8 mouse cellular contexts compared by ENCODE assay signal in genomic region chr6:108709131-108709470, GRCm38 (mm10). TPM values are rescaled to one million over a fixed set of nuclear protein-coding genes. Genes with fewer than 3 reads are reported as not detected.
DNase-seq lines count a peak whose midpoint lies in the region; ATAC-seq lines count a peak whose summit lies in the region.

No protein-coding gene starts in this region.

- peaks cover 9% of the 10 kb centered on the region; the same call in 1 of the 2 replicates for H3K4me1 ChIP-seq in kidney, embryonic 14.5 days (ENCODE audit: control insufficient read depth, insufficient read depth, low read length)
- no peaks in the 10 kb centered on the region for H3K4me1 ChIP-seq in embryonic facial prominence, embryonic 11.5 days (ENCODE audit: control insufficient read depth, insufficient read depth, low read length)
- peaks cover 15% of the 10 kb centered on the region for H3K4me1 ChIP-seq in hindbrain, embryonic 13.5 days (replicated peaks)
- no peaks in the 10 kb centered on the region for H3K4me1 ChIP-seq in midbrain, embryonic 14.5 days (ENCODE audit: control insufficient read depth, insufficient read depth, low read length)

- WGBS in kidney, embryonic 14.5 days, result 14% methylated on average over 9 of the region's 9 CpGs
- 14% methylated on average over 9 of the region's 9 CpGs for WGBS in embryonic facial prominence, embryonic 11.5 days
- 16% methylated on average over 9 of the region's 9 CpGs for WGBS in hindbrain, embryonic 13.5 days
- 15% methylated on average over 9 of the region's 9 CpGs for WGBS in midbrain, embryonic 14.5 days

- peak overlapping the region; percentile 29; the same call in 1 of the 2 replicates for H3K9ac ChIP-seq in kidney, embryonic 14.5 days (ENCODE audit: low read depth, low read length)
- H3K9ac ChIP-seq in embryonic facial prominence, embryonic 11.5 days (replicated peaks; ENCODE audit: low read length), result no peak overlapping the region
- peak overlapping the region; percentile 67 for H3K9ac ChIP-seq in hindbrain, embryonic 13.5 days
- peak overlapping the region; percentile 54; the same call in 1 of the 2 replicates for H3K9ac ChIP-seq in midbrain, embryonic 14.5 days (replicated peaks; ENCODE audit: low read length)

- ATAC-seq in kidney, embryonic 14.5 days (ENCODE audit: low FRiP score, low TSS enrichment), result no peak
- no peak for ATAC-seq in embryonic facial prominence, embryonic 11.5 days (replicated peaks; ENCODE audit: insufficient number of reproducible peaks, low FRiP score, low TSS enrichment, low read depth)
- no peak; the same call in 1 of the 2 replicates for ATAC-seq in hindbrain, embryonic 13.5 days (ENCODE audit: low FRiP score)
- peak; percentile 3; the same call in 1 of the 2 replicates for ATAC-seq in midbrain, embryonic 14.5 days (ENCODE audit: low FRiP score, low TSS enrichment)

- peak overlapping the region; percentile 38 for H3K4me3 ChIP-seq in kidney, embryonic 14.5 days (ENCODE audit: low read length)
- peak overlapping the region; percentile 26 for H3K4me3 ChIP-seq in embryonic facial prominence, embryonic 11.5 days (ENCODE audit: low read depth, low read length)
- H3K4me3 ChIP-seq in hindbrain, embryonic 13.5 days, result peak overlapping the region; percentile 50
- peak overlapping the region; percentile 45 for H3K4me3 ChIP-seq in midbrain, embryonic 14.5 days (replicated peaks; ENCODE audit: low read depth, low read length)

- H3K9me3 ChIP-seq in kidney, embryonic 14.5 days (ENCODE audit: control insufficient read depth, low read length), result no peaks in the 10 kb centered on the region
- no peaks in the 10 kb centered on the region for H3K9me3 ChIP-seq in embryonic facial prominence, embryonic 11.5 days (replicated peaks; ENCODE audit: control insufficient read depth, low read length)
- H3K9me3 ChIP-seq in hindbrain, embryonic 13.5 days, result no peaks in the 10 kb centered on the region
- no peaks in the 10 kb centered on the region for H3K9me3 ChIP-seq in midbrain, embryonic 14.5 days (ENCODE audit: control insufficient read depth, low read length)

- H3K27me3 ChIP-seq in kidney, embryonic 14.5 days (ENCODE audit: control insufficient read depth, insufficient read depth, low read length), result no peaks in the 10 kb centered on the region
- 0 out of 2 replicates have a peak, but pooled peaks cover 2% of the 10 kb centered on the region for H3K27me3 ChIP-seq in embryonic facial prominence, embryonic 11.5 days (ENCODE audit: control insufficient read depth, insufficient read depth, low read length)
- peaks cover 8% of the 10 kb centered on the region; the same call in 1 of the 2 replicates for H3K27me3 ChIP-seq in hindbrain, embryonic 13.5 days
- no peaks in the 10 kb centered on the region for H3K27me3 ChIP-seq in midbrain, embryonic 14.5 days (ENCODE audit: control insufficient read depth, insufficient read depth, low read length)

- H3K4me2 ChIP-seq in kidney, embryonic 14.5 days (replicated peaks; ENCODE audit: low read depth, low read length), result peak overlapping the region; percentile 69
- peak overlapping the region; percentile 67 for H3K4me2 ChIP-seq in embryonic facial prominence, embryonic 11.5 days (ENCODE audit: low read depth, low read length)
- peak overlapping the region; percentile 95 for H3K4me2 ChIP-seq in hindbrain, embryonic 13.5 days
- H3K4me2 ChIP-seq in midbrain, embryonic 14.5 days (ENCODE audit: low read length), result peak overlapping the region; percentile 95

- H3K27ac ChIP-seq in kidney, embryonic 14.5 days (ENCODE audit: low read depth, low read length), result no peak overlapping the region
- H3K27ac ChIP-seq in embryonic facial prominence, embryonic 11.5 days (replicated peaks; ENCODE audit: low read depth, low read length), result no peak overlapping the region
- H3K27ac ChIP-seq in hindbrain, embryonic 13.5 days, result no peak overlapping the region
- H3K27ac ChIP-seq in midbrain, embryonic 14.5 days (replicated peaks; ENCODE audit: low read depth, low read length), result no peak overlapping the region

- no peak for DNase-seq in kidney, adult 9 months
- DNase-seq in embryonic facial prominence, embryonic 11.5 days (ENCODE audit: low spot score), result no peak
- DNase-seq in midbrain, embryonic 14.5 days, result no peak
- no peak for DNase-seq in adrenal gland, postnatal 36 days
- DNase-seq in natural killer cell, adult 2 months (ENCODE audit: low spot score in 2 of 2), result no peak
- no peak for DNase-seq in cerebellum, adult 18-20 months

- no peaks in the 10 kb centered on the region for H3K36me3 ChIP-seq in kidney, embryonic 14.5 days (ENCODE audit: control insufficient read depth, insufficient read depth, low read length)
- H3K36me3 ChIP-seq in embryonic facial prominence, embryonic 11.5 days (replicated peaks; ENCODE audit: control insufficient read depth, insufficient read depth, low read depth, low read length), result no peaks in the 10 kb centered on the region
- H3K36me3 ChIP-seq in hindbrain, embryonic 13.5 days, result no peaks in the 10 kb centered on the region
- no peaks in the 10 kb centered on the region for H3K36me3 ChIP-seq in midbrain, embryonic 14.5 days (ENCODE audit: control insufficient read depth, insufficient read depth, low read length)

RNA-seq across cellular contexts. Expression of gene Bhlhe40, which starts 48.7 kb away (rescaled TPM):
- 6.9 and 8.1 TPM in 2 replicates for polyA plus RNA-seq in kidney, embryonic 14.5 days (2014; fragmentation: Nextera tagmentation; extraction: Ambion mirVana)
- polyA plus RNA-seq in embryonic facial prominence, embryonic 11.5 days (2014; fragmentation: Nextera tagmentation; extraction: Ambion mirVana), result 1.5 and 1.6 TPM in 2 replicates
- polyA plus RNA-seq in hindbrain, embryonic 13.5 days (2015; fragmentation: Nextera tagmentation; extraction: Ambion mirVana), result 3.0 and 3.4 TPM in 2 replicates
- polyA plus RNA-seq in midbrain, embryonic 14.5 days (2014; fragmentation: Nextera tagmentation; extraction: Ambion mirVana), result 3.8 and 4.6 TPM in 2 replicates
- total RNA-seq in adrenal gland, postnatal 36 days (2021), result 100 to 1,000 TPM; 116 to 118 TPM
